Mouse (Mus musculus): ENCODE data around the gene Rad51b. TPM values are rescaled to one million over a fixed set of nuclear protein-coding genes. Genes with fewer than 3 reads are reported as not detected.

Gene Rad51b
- polyA plus RNA-seq, 1 experiment from 2014 or later: 4.9 TPM

DNA sequence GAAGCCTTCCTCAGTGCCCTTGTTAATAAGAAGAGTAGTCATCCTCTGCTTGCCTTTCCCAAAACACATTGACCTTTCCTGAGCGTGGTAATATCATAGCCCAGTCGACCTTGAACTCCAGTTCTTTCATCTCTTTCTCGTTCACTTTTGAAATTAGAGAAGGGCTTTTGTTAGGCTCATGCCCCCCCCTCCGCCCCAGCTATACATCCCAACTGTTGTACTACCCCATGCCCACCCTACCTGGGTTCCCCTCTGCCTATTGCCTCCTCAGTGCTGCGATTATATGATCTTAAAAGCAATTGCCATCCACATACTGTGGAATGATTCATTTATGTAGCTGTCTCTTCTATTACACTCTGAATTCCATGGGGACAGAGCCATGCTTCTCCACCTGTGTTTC lies 193.5 kb downstream of the Rad51b start:
- Histone ChIP-seq H3K9ac (replicated peaks; ENCODE audit: low read length) (no peak overlapping the region), H3K4me1 (ENCODE audit: control insufficient read depth, insufficient read depth, low read length) (no peaks in the 10 kb centered on the region; the same call in 1 of the 2 replicates), H3K27ac (replicated peaks; ENCODE audit: low read depth, low read length) (no peak overlapping the region), H3K27me3 (ENCODE audit: control insufficient read depth, insufficient read depth, low read length) (no peaks in the 10 kb centered on the region), H3K4me3 (ENCODE audit: low read depth, low read length) (no peak overlapping the region), H3K36me3 (replicated peaks; ENCODE audit: control insufficient read depth, insufficient read depth, low read depth, low read length) (no peaks in the 10 kb centered on the region), H3K9me3 (replicated peaks; ENCODE audit: control insufficient read depth, low read length) (no peaks in the 10 kb centered on the region), H3K4me2 (ENCODE audit: low read depth, low read length) (no peak overlapping the region)
- ATAC-seq (replicated peaks; ENCODE audit: insufficient number of reproducible peaks, low FRiP score, low TSS enrichment, low read depth): no peak
- DNase-seq (ENCODE audit: low spot score): no peak
- WGBS: 65% methylated on average over 5 of the region's 5 CpGs

- no peaks in the 10 kb centered on the region; the same call in 1 of the 2 replicates for H3K4me1 ChIP-seq (ENCODE audit: control insufficient read depth, insufficient read depth, low read length)
- DNase-seq (ENCODE audit: low spot score) (no peak), ATAC-seq (replicated peaks; ENCODE audit: insufficient number of reproducible peaks, low FRiP score, low TSS enrichment, low read depth) (no peak)
- WGBS: 91% methylated on average over 4 of the region's 4 CpGs
- H3K9ac ChIP-seq (replicated peaks; ENCODE audit: low read length): no peak overlapping the region
- H3K4me2 ChIP-seq (ENCODE audit: low read depth, low read length): no peak overlapping the region
- no peak overlapping the region for H3K4me3 ChIP-seq (ENCODE audit: low read depth, low read length)
- no peaks in the 10 kb centered on the region for H3K9me3 ChIP-seq (replicated peaks; ENCODE audit: control insufficient read depth, low read length)
- no peaks in the 10 kb centered on the region for H3K27me3 ChIP-seq (ENCODE audit: control insufficient read depth, insufficient read depth, low read length)
- no peaks in the 10 kb centered on the region for H3K36me3 ChIP-seq (replicated peaks; ENCODE audit: control insufficient read depth, insufficient read depth, low read depth, low read length)
- no peak overlapping the region for H3K27ac ChIP-seq (replicated peaks; ENCODE audit: low read depth, low read length)
Measured at GRCm38 (mm10) chr12:79492175-79492574, 195.1 kb downstream of the Rad51b start.

- no peak overlapping the region for H3K4me3 ChIP-seq (ENCODE audit: low read depth, low read length)
- no peak overlapping the region for H3K4me2 ChIP-seq (ENCODE audit: low read depth, low read length)
- no peak overlapping the region for H3K9ac ChIP-seq (replicated peaks; ENCODE audit: low read length)
- no peaks in the 10 kb centered on the region; the same call in 1 of the 2 replicates for H3K4me1 ChIP-seq (ENCODE audit: control insufficient read depth, insufficient read depth, low read length)
- DNase-seq (ENCODE audit: low spot score) (no peak), ATAC-seq (replicated peaks; ENCODE audit: insufficient number of reproducible peaks, low FRiP score, low TSS enrichment, low read depth) (no peak)
- no peak overlapping the region for H3K27ac ChIP-seq (replicated peaks; ENCODE audit: low read depth, low read length)
- H3K9me3 ChIP-seq (replicated peaks; ENCODE audit: control insufficient read depth, low read length): no peaks in the 10 kb centered on the region
- 94% methylated on average over 4 of the region's 4 CpGs for WGBS
- no peaks in the 10 kb centered on the region for H3K36me3 ChIP-seq (replicated peaks; ENCODE audit: control insufficient read depth, insufficient read depth, low read depth, low read length)
- no peaks in the 10 kb centered on the region for H3K27me3 ChIP-seq (ENCODE audit: control insufficient read depth, insufficient read depth, low read length)
Measured at GRCm38 (mm10) chr12:79492613-79493012, 195.5 kb downstream of the Rad51b start.

DNA sequence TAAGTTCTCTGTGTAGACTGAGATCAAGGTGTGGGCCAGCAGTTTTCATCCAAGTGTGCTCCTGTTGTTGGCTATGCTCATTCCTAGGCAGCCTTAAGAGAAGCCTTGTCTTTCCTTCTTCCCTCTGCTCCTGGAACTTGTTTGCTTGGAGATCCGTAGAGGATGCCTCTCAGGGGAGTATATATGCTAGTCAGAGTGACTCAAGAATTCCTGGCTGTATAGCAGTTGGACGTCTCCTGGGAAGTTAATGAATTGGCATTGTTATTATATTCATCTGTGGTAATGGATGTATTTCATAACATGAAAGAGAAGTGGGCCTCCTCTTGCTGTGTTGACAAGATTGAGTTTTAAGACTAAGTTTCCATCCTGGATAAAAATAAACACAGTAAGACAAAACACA lies 196.4 kb downstream of the Rad51b start:
- Histone ChIP-seq H3K36me3 (replicated peaks; ENCODE audit: control insufficient read depth, insufficient read depth, low read depth, low read length) (no peaks in the 10 kb centered on the region), H3K9me3 (replicated peaks; ENCODE audit: control insufficient read depth, low read length) (no peaks in the 10 kb centered on the region), H3K4me3 (ENCODE audit: low read depth, low read length) (no peak overlapping the region), H3K4me1 (ENCODE audit: control insufficient read depth, insufficient read depth, low read length) (no peaks in the 10 kb centered on the region; the same call in 1 of the 2 replicates), H3K4me2 (ENCODE audit: low read depth, low read length) (no peak overlapping the region), H3K27me3 (ENCODE audit: control insufficient read depth, insufficient read depth, low read length) (no peaks in the 10 kb centered on the region), H3K9ac (replicated peaks; ENCODE audit: low read length) (no peak overlapping the region), H3K27ac (replicated peaks; ENCODE audit: low read depth, low read length) (no peak overlapping the region)
- no peak for ATAC-seq (replicated peaks; ENCODE audit: insufficient number of reproducible peaks, low FRiP score, low TSS enrichment, low read depth)
- DNase-seq (ENCODE audit: low spot score): no peak
- 55% methylated on average over 2 of the region's 2 CpGs for WGBS

DNA sequence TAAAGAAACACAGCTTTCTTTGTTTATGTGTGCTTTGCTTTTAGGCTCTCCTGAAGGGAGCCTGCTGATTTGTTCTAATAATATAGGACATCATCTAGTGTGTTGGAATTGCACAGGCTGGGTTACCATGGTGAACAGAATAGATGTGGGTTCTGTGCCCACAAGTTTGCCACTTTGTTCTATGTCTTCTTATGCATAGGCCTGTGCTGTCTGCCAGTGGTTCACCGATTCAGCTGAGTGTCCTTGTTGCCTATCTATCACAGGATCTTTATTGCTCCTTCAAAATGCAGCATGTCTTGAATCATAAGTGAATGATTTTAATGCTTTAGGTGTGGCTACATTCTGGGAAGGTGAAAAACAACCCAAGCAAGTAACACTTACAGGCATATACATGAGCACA lies 201.2 kb downstream of the Rad51b start:
- Histone ChIP-seq H3K27ac (replicated peaks; ENCODE audit: low read depth, low read length) (no peak overlapping the region), H3K36me3 (replicated peaks; ENCODE audit: control insufficient read depth, insufficient read depth, low read depth, low read length) (no peaks in the 10 kb centered on the region), H3K9ac (replicated peaks; ENCODE audit: low read length) (no peak overlapping the region), H3K4me1 (ENCODE audit: control insufficient read depth, insufficient read depth, low read length) (no peaks in the 10 kb centered on the region; the same call in 1 of the 2 replicates), H3K27me3 (ENCODE audit: control insufficient read depth, insufficient read depth, low read length) (no peaks in the 10 kb centered on the region), H3K4me3 (ENCODE audit: low read depth, low read length) (no peak overlapping the region), H3K4me2 (ENCODE audit: low read depth, low read length) (no peak overlapping the region), H3K9me3 (replicated peaks; ENCODE audit: control insufficient read depth, low read length) (no peaks in the 10 kb centered on the region)
- ATAC-seq (replicated peaks; ENCODE audit: insufficient number of reproducible peaks, low FRiP score, low TSS enrichment, low read depth) (no peak), DNase-seq (ENCODE audit: low spot score) (no peak)
- WGBS: 87% methylated on average over 1 of the region's 1 CpGs

GRCm38 (mm10) chr12:79499809-79500208 lies 202.7 kb downstream of the Rad51b start:
- 91% methylated on average over 5 of the region's 5 CpGs for WGBS
- H3K4me2 ChIP-seq (ENCODE audit: low read depth, low read length): no peak overlapping the region
- H3K9ac ChIP-seq (replicated peaks; ENCODE audit: low read length): no peak overlapping the region
- H3K9me3 ChIP-seq (replicated peaks; ENCODE audit: control insufficient read depth, low read length): no peaks in the 10 kb centered on the region
- H3K36me3 ChIP-seq (replicated peaks; ENCODE audit: control insufficient read depth, insufficient read depth, low read depth, low read length): no peaks in the 10 kb centered on the region
- no peak overlapping the region for H3K4me3 ChIP-seq (ENCODE audit: low read depth, low read length)
- no peaks in the 10 kb centered on the region for H3K27me3 ChIP-seq (ENCODE audit: control insufficient read depth, insufficient read depth, low read length)
- H3K4me1 ChIP-seq (ENCODE audit: control insufficient read depth, insufficient read depth, low read length): no peaks in the 10 kb centered on the region; the same call in 1 of the 2 replicates
- ATAC-seq (replicated peaks; ENCODE audit: insufficient number of reproducible peaks, low FRiP score, low TSS enrichment, low read depth): no peak
- H3K27ac ChIP-seq (replicated peaks; ENCODE audit: low read depth, low read length): no peak overlapping the region
- DNase-seq (ENCODE audit: low spot score): no peak

- H3K4me3 ChIP-seq (ENCODE audit: low read depth, low read length): no peak overlapping the region
- 77% methylated on average over 3 of the region's 3 CpGs for WGBS
- no peaks in the 10 kb centered on the region for H3K9me3 ChIP-seq (replicated peaks; ENCODE audit: control insufficient read depth, low read length)
- no peaks in the 10 kb centered on the region for H3K27me3 ChIP-seq (ENCODE audit: control insufficient read depth, insufficient read depth, low read length)
- no peak overlapping the region for H3K9ac ChIP-seq (replicated peaks; ENCODE audit: low read length)
- no peaks in the 10 kb centered on the region for H3K36me3 ChIP-seq (replicated peaks; ENCODE audit: control insufficient read depth, insufficient read depth, low read depth, low read length)
- H3K27ac ChIP-seq (replicated peaks; ENCODE audit: low read depth, low read length): no peak overlapping the region
- no peak for DNase-seq (ENCODE audit: low spot score)
- ATAC-seq (replicated peaks; ENCODE audit: insufficient number of reproducible peaks, low FRiP score, low TSS enrichment, low read depth): no peak
- no peak overlapping the region for H3K4me2 ChIP-seq (ENCODE audit: low read depth, low read length)
- no peaks in the 10 kb centered on the region; the same call in none of the 2 replicates for H3K4me1 ChIP-seq (ENCODE audit: control insufficient read depth, insufficient read depth, low read length)
Measured at GRCm38 (mm10) chr12:79501877-79502276, 204.8 kb downstream of the Rad51b start.

DNA sequence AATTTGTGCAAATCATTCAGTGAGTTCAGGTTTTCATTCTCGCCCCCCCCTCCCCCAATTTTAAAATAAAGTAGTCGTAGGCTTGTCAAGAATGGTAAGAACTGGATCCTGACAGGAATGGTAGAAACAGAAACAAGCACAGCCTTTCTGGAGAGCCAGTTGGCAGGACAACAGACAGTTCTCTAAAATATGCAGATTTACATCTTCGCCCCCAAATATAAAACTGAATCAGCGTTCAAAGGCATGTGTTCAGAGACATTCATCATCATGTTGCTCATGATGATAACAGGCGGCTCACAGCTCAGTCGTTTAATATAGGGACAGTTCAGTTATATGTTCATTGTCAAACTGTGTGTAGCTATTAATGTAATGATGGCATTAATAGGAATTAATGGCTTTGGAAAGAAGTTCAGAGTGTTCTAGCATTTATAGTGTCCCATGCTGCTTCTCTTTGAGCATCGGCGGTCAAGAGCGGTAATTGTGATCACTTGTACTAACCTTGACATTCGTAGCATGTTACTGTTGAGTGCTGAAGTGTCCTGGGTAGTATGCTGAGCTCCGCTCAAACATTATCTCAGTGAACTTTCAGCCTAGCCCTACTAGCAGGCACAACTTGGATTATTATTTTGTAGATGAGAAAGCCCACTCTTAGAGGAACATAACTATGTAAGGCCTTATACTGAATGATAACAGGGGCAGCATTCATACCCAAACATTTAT lies 205.9 kb downstream of the Rad51b start:
- 91% methylated on average over 11 of the region's 11 CpGs for WGBS
- DNase-seq (ENCODE audit: low spot score) (no peak), ATAC-seq (replicated peaks; ENCODE audit: insufficient number of reproducible peaks, low FRiP score, low TSS enrichment, low read depth) (no peak)
- Histone ChIP-seq H3K9ac (replicated peaks; ENCODE audit: low read length) (no peak overlapping the region), H3K27me3 (ENCODE audit: control insufficient read depth, insufficient read depth, low read length) (no peaks in the 10 kb centered on the region), H3K9me3 (replicated peaks; ENCODE audit: control insufficient read depth, low read length) (no peaks in the 10 kb centered on the region), H3K4me1 (ENCODE audit: control insufficient read depth, insufficient read depth, low read length) (no peaks in the 10 kb centered on the region; the same call in none of the 2 replicates), H3K4me3 (ENCODE audit: low read depth, low read length) (no peak overlapping the region), H3K4me2 (ENCODE audit: low read depth, low read length) (no peak overlapping the region), H3K27ac (replicated peaks; ENCODE audit: low read depth, low read length) (0 out of 2 replicates have a peak overlapping the region, but pooled peaks have one; percentile 8), H3K36me3 (replicated peaks; ENCODE audit: control insufficient read depth, insufficient read depth, low read depth, low read length) (no peaks in the 10 kb centered on the region)

All from embryonic facial prominence, embryonic 11.5 days (tissue).